Mouse (Mus musculus) ES-Bruce4 (cell line): ENCODE measurements around the gene Gm17651.

Source experiments
- CTCF ChIP-seq: IDR thresholded peaks from one replicate; pipeline ENCODE4 v1.8.1; 2011; ENCODE audit warnings: low read depth, low read length
- EP300 ChIP-seq: IDR thresholded peaks from 2 replicates; pipeline ENCODE4 v1.6.1; 2011; ENCODE audit warnings: low read depth, low read length; ENCODE audit not compliant: insufficient read depth

DNA sequence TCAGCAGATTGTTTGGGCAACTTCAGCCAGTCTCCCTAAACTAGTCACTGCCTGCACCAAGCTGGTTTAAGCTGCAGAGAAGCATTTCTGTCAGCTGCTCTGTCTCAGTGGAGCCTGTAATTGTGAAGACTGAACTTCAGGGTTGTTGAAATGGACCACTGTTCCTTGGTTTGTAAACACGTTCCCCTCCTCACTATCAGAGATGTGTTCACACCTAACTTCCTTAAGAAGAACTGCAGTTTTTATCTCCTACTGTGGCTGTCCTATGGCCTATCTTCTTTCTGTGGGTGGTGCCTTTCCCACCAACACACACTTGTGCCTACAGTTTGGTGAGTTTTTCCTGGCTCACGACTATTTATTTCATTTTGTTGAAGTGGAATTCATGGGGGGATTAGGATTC lies 14.8 kb upstream of the Gm17651 start:
- TF ChIP-seq CTCF (no peak), EP300 (no peak)
